Mouse (Mus musculus) adrenal gland, postnatal 14 days (tissue): ENCODE measurements around the gene Olfr1243. TPM values are rescaled to one million over a fixed set of nuclear protein-coding genes. Genes with fewer than 3 reads are reported as not detected.
"Not testable (repeated sequence)": the region's sequence is repeated elsewhere in the genome, so short reads cannot be mapped to it uniquely, and the experiment has no call there.

ENCODE experiments used
- DNase-seq: peaks from one replicate; pipeline ENCODE4 v3.0.0; 2021; ENCODE audit warnings: mixed read lengths
- long read RNA-seq, 2 experiments: library from polyadenylated mRNA; stranded (forward); transcript quantifications; one replicate each; pipeline ENCODE4 v2.0.0; 2021
- total RNA-seq: library from RNA; stranded (reverse); gene quantifications from 2 replicates; pipeline ENCODE4 v1.2.3, GENCODE M21; 2021

Olfr1243 gene
- total RNA-seq = not detected in 2 replicates
- long read RNA-seq, experiment 1 = 0 reads
- long read RNA-seq, experiment 2 = 0 reads

DNA sequence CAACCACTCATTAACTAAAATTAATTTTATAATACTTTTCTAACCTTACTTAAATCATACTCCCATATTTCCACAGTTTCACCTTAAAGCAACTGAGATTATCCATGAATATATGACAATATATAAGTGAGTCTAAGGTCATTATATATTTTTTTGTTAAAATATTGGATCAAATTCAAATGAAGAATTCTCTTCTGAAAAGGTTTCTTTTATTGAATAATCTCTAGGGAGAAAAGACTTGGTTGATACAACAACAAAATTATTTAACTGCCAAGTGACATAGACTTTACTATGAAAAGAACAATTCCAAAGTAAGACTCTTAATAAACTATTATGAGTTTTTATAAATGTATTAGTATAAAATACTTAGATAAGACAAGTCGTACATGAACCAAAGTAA lies at the start of gene Olfr1243:
Gene Olfr1243, minus strand, starts transcription at position 101 of the 400 bp plus-strand sequence.
- no peak for DNase-seq

GRCm38 (mm10) chr2:89578347-89578746 lies 47.1 kb upstream of the Olfr1243 start, which contains the start of gene Olfr1245:
TSS of gene Olfr1245 (minus strand) at chr2:89578447.
- DNase-seq = no peak

DNA sequence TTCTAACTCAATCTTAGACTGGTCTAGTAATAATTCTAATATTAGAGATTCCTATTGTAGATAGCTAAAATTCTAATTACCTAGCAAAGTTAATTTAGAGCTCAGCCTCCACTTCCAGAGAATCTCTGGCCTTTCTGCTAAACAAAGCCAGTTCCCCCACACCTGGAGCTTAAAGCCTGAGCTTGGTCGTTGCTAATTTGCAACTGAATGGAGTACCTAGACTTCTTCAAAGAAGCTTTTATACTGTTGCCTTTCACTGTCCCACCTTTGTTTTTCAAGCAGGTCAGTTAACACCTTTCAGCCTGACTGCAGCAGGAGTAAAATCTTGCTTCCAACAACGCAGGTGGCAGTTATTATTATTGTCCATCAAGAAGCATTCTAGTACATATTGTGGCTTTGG lies 31.4 kb upstream of the Olfr1243 start:
- not testable (repeated sequence) for DNase-seq

GRCm38 (mm10) chr2:89544516-89544915 lies 13.2 kb upstream of the Olfr1243 start:
- DNase-seq = no peak

DNA sequence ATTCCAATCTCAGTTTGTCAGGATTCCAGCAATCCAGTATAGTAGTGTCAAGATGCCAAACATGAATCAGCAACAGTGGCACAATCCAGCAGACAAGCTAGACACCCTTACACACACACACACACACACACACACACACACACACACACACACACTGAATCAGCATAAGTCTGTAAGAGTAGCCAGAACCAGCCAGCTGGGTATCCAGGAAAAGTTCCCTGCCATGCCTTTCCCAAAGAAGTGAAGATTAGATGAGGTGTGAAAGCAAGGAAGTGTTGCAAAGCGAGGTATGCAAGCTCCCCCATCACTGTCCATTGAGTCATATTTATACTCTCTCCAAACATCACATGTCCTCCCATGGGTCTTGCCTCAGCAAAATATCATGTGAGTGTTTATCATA lies 8.6 kb upstream of the Olfr1243 start:
- DNase-seq = no peak

GRCm38 (mm10) chr2:89498235-89498634 lies 33.1 kb downstream of the Olfr1243 start, which contains the start of gene Olfr1242:
TSS of gene Olfr1242 (minus strand) at chr2:89498335.
- no peak for DNase-seq

GRCm38 (mm10) chr2:89487026-89487425 lies 44.3 kb downstream of the Olfr1243 start, which contains the start of gene Olfr1241:
TSS of gene Olfr1241 (minus strand) at chr2:89487126.
- no peak for DNase-seq

Other genes starting within 250 kb of the Olfr1243 start
- gene Olfr1229, start 243.5 kb downstream of the Olfr1243 start, total RNA-seq = not detected in 2 replicates
- gene Olfr1230, start 234.2 kb downstream of the Olfr1243 start, total RNA-seq = not detected in 2 replicates
- gene Olfr1231, start 224.4 kb downstream of the Olfr1243 start, total RNA-seq = not detected in 2 replicates
- not detected in 2 replicates for gene Olfr1232, start 201.8 kb downstream of the Olfr1243 start, total RNA-seq
- not detected in 2 replicates for gene Olfr1233, start 189.1 kb downstream of the Olfr1243 start, total RNA-seq
- not detected in 2 replicates for gene Olfr1234, start 166.6 kb downstream of the Olfr1243 start, total RNA-seq
- gene Olfr1238, start 121.8 kb downstream of the Olfr1243 start, total RNA-seq = not detected in 2 replicates
- not detected in 2 replicates for gene Olfr1239, start 111.1 kb downstream of the Olfr1243 start, total RNA-seq
- gene Olfr1240, start 88.5 kb downstream of the Olfr1243 start, total RNA-seq = not detected in 2 replicates
- not detected in 2 replicates for gene Olfr1241, start 44.4 kb downstream of the Olfr1243 start, total RNA-seq
- not detected in 2 replicates for gene Olfr1242, start 33.2 kb downstream of the Olfr1243 start, total RNA-seq
- gene Olfr1245, start 47.0 kb upstream of the Olfr1243 start, total RNA-seq = not detected in 2 replicates
- gene Olfr1246, start 61.7 kb upstream of the Olfr1243 start, total RNA-seq = not detected in 2 replicates
- gene Olfr1247, start 82.6 kb upstream of the Olfr1243 start, total RNA-seq = not detected in 2 replicates
- gene Olfr1248, start 86.8 kb upstream of the Olfr1243 start, total RNA-seq = not detected in 2 replicates
- not detected in 2 replicates for gene Olfr1249, start 103.5 kb upstream of the Olfr1243 start, total RNA-seq
- not detected in 2 replicates for gene Olfr1250, start 130.0 kb upstream of the Olfr1243 start, total RNA-seq
- gene Olfr1251, start 140.4 kb upstream of the Olfr1243 start, total RNA-seq = not detected in 2 replicates
- not detected in 2 replicates for gene Olfr1252, start 193.5 kb upstream of the Olfr1243 start, total RNA-seq
- not detected in 2 replicates for gene Olfr1253, start 225.6 kb upstream of the Olfr1243 start, total RNA-seq